Mouse (Mus musculus) heart, embryonic 10.5 days (tissue): ENCODE results near the gene Hist1h2br. TPM values are rescaled to one million over a fixed set of nuclear protein-coding genes. Genes with fewer than 3 reads are reported as not detected.
"Not testable (repeated sequence)": the region's sequence is repeated elsewhere in the genome, so short reads cannot be mapped to it uniquely, and the experiment has no call there.

ENCODE experiments used
- DNase-seq: peaks from one replicate; pipeline ENCODE4 v3.0.0-alpha.2; 2017; ENCODE audit warnings: low spot score
- H3K27ac ChIP-seq: fragments of 300-500 bp; sonication (generic); 2 replicates; pipeline ENCODE4 v1.5.1; 2016; ENCODE audit warnings: mild to moderate bottlenecking
- H3K27me3 ChIP-seq: fragments of 300-500 bp; sonication (generic); 2 replicates; pipeline ENCODE4 v1.6.1; 2016; ENCODE audit warnings: mild to moderate bottlenecking; ENCODE audit not compliant: poor library complexity, insufficient read depth, severe bottlenecking
- H3K36me3 ChIP-seq: fragments of 300-500 bp; sonication (generic); 2 replicates; pipeline ENCODE4 v1.6.1; 2016; ENCODE audit warnings: mild to moderate bottlenecking, moderate library complexity
- H3K4me1 ChIP-seq: fragments of 300-500 bp; sonication (generic); 2 replicates; pipeline ENCODE4 v1.6.1; 2016; ENCODE audit warnings: mild to moderate bottlenecking
- H3K4me3 ChIP-seq: fragments of 300-500 bp; sonication (generic); 2 replicates; pipeline ENCODE4 v1.5.1; 2016; ENCODE audit warnings: mild to moderate bottlenecking, moderate library complexity
- H3K9me3 ChIP-seq: fragments of 300-500 bp; sonication (generic); 2 replicates; pipeline ENCODE4 v1.6.1; 2016; ENCODE audit warnings: mild to moderate bottlenecking, moderate library complexity
- WGBS: fragments of 180-500 bp; shearing (Covaris S2); methylation state at CpG from one replicate; pipeline ENCODE4 v1.1.7; 2016; 5-methylcytosine and 5-hydroxymethylcytosine counted together
- polyA plus RNA-seq: library from polyadenylated mRNA; unstranded; fragments of >200 nt; fragmentation: Nextera tagmentation; extraction: Ambion mirVana; gene quantifications from 2 replicates; pipeline ENCODE4 v1.2.1, GENCODE M21; 2016

Gene Hist1h2br
- polyA plus RNA-seq, 1 experiment from 2014 or later, result 15.3 TPM

DNA sequence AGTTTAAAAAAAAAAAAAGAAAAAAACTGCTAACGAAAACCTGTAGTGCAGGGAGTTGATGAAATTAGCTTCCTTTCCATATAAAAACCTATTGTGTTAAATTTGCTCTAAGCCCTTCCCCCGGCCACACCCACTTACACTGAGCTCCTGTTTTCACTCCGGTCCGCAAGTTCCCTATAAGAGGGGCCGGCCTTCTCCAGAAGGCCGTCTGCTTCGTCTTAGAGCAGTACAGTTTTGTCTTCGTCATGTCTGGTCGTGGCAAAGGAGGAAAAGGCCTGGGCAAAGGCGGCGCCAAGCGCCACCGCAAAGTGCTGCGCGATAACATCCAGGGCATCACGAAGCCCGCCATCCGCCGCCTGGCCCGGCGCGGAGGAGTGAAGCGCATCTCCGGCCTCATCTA, 22.0 kb upstream of the Hist1h2br start, which contains the start of gene Hist1h4m:
TSS of gene Hist1h4m (plus strand) at position 208 of the 400 bp plus-strand sequence.
- not testable (repeated sequence) for H3K36me3 ChIP-seq, H3K9me3 ChIP-seq, H3K4me1 ChIP-seq, H3K27ac ChIP-seq, H3K4me3 ChIP-seq, H3K27me3 ChIP-seq, DNase-seq
- no CpG with 5 or more reads among the region's 24 CpGs for WGBS

DNA sequence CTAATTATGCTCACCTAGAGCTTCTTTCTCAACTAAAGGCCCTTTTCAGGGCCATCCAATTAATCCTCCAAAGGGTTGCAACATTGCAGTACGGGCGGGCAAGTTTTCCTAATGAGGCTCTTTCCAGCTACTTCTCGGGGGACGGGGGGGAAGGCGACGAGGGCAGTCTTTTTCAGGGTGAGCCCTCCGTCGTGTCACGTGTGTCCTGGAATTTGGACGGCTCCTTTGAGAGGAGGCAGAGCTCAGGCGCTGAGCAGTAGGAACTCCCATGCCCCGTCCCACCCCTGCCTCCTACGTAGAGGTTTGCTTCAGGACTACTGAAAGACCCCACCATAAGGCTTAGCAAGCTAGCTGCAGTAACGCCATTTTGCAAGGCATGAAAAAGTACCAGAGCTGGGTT, 21.5 kb upstream of the Hist1h2br start:
- not testable (repeated sequence) for H3K9me3 ChIP-seq, DNase-seq, H3K4me3 ChIP-seq, H3K4me1 ChIP-seq, H3K27ac ChIP-seq, H3K36me3 ChIP-seq, H3K27me3 ChIP-seq
- 0% methylated on average over 14 of the region's 14 CpGs for WGBS

DNA sequence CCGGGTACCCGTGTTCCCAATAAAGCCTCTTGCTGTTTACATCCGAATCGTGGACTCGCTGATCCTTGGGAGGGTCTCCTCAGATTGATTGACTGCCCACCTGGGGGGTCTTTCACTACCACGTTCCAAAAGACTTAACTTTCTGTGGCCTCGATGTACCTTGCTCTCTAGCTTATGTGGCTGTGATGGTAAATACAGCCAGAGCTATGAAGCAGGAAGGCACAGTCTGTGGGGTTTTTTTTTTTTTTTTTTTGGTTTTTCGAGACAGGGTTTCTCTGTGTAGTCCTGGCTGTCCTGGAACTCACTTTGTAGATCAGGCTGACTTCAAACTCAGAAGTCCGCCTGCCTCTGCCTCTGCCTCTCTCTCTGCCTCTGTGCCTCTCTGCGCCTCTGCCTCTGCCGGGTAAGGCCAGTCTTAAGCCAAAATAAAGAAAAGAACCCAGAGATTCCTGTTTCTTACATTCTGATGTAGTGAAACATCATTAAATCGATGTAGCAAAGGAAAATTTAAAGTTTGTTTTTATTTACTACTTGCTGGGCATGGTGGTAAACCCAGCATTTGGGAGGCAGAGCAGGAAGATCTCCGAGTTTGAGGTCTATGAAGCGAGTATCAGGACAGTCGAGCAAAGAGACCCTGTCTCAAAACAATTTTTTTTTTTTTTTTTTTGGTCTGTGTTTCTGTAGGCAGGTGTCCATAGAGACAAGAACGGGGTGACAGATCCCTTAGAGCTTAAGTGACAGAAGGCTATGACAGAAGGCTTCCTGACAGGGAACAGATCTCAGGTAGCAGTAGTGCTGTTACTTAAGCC, 13.3 kb upstream of the Hist1h2br start:
- WGBS, result 70% methylated on average over 7 of the region's 16 CpGs
- H3K27me3 ChIP-seq, H3K36me3 ChIP-seq, H3K9me3 ChIP-seq, H3K4me1 ChIP-seq, H3K4me3 ChIP-seq, H3K27ac ChIP-seq, DNase-seq: not testable (repeated sequence)

DNA sequence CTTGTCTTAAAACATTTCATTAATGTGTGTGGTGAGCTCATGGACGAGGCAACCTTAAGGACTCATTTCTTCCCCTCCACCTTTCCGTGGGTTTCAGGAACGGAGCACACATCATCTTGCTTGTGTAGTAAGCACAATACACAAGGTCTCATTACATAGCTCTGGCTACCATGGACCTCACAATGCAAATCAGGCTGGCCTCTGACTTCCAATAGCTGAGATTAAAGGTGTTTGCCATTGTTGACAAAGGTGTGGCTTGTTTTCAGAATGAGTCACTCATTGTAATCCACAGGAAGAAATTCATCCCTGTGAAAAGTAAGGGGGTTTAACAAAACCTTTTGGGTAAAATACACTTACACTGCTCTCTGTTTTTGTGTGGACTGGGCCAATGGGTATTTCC, 5.0 kb upstream of the Hist1h2br start:
- H3K9me3 ChIP-seq, result no peaks in the 10 kb centered on the region
- no peaks in the 10 kb centered on the region for H3K27me3 ChIP-seq
- no peak overlapping the region for H3K4me3 ChIP-seq
- H3K36me3 ChIP-seq, result no peaks in the 10 kb centered on the region
- DNase-seq, result no peak
- H3K27ac ChIP-seq, result no peak overlapping the region
- 79% methylated on average over 3 of the region's 3 CpGs for WGBS
- H3K4me1 ChIP-seq, result no peaks in the 10 kb centered on the region

DNA sequence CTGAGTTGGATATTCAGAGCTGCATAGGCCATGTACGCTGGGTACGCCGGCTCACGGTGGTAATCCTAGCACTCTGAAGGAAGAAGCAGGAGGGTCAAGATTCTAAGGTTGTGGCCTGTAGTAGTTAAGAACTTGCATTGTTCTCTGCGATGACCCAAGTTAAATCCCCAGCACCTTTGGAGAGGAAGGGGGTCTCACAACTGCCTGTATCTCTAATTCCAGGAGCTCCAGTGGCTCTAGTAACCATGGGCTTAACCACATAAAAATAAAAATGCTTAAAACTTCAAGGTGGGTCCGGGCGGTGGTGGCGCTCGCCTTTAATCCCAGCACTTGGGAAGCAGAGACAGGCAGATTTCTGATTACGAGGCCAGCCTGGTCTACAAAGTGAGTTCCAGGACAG, 3.2 kb upstream of the Hist1h2br start:
- H3K4me3 ChIP-seq, result no peak overlapping the region
- no peaks in the 10 kb centered on the region for H3K36me3 ChIP-seq
- H3K27me3 ChIP-seq, result no peaks in the 10 kb centered on the region
- H3K4me1 ChIP-seq, result no peaks in the 10 kb centered on the region
- 81% methylated on average over 10 of the region's 10 CpGs for WGBS
- no peak for DNase-seq
- H3K27ac ChIP-seq, result no peak overlapping the region
- H3K9me3 ChIP-seq, result no peaks in the 10 kb centered on the region

DNA sequence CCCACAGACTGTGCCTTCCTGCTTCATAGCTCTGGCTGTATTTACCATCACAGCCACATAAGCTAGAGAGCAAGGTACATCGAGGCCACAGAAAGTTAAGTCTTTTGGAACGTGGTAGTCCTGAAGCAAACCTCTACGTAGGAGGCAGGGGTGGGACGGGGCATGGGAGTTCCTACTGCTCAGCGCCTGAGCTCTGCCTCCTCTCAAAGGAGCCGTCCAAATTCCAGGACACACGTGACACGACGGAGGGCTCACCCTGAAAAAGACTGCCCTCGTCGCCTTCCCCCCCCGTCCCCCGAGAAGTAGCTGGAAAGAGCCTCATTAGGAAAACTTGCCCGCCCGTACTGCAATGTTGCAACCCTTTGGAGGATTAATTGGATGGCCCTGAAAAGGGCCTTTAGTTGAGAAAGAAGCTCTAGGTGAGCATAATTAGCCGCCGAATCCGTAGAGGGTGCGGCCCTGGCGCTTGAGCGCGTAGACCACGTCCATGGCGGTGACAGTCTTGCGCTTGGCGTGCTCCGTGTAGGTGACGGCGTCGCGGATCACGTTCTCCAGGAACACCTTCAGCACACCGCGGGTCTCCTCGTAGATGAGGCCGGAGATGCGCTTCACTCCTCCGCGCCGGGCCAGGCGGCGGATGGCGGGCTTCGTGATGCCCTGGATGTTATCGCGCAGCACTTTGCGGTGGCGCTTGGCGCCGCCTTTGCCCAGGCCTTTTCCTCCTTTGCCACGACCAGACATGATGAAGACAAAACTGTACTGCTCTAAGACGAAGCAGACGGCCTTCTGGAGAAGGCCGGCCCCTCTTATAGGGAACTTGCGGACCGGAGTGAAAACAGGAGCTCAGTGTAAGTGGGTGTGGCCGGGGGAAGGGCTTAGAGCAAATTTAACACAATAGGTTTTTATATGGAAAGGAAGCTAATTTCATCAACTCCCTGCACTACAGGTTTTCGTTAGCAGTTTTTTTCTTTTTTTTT, 1.8 kb upstream of the Hist1h2br start, which contains the start of gene Hist1h4n:
TSS of gene Hist1h4n (minus strand) at position 779 of the 977 bp plus-strand sequence.
- H3K4me3 ChIP-seq, result peak within 1 kb of the TSS; percentile 24; the same call in 1 of the 2 replicates
- H3K36me3 ChIP-seq, H3K4me1 ChIP-seq, DNase-seq, H3K27ac ChIP-seq, H3K9me3 ChIP-seq, H3K27me3 ChIP-seq: not testable (repeated sequence)
- under 1% methylated on average over 26 of the region's 58 CpGs for WGBS

DNA sequence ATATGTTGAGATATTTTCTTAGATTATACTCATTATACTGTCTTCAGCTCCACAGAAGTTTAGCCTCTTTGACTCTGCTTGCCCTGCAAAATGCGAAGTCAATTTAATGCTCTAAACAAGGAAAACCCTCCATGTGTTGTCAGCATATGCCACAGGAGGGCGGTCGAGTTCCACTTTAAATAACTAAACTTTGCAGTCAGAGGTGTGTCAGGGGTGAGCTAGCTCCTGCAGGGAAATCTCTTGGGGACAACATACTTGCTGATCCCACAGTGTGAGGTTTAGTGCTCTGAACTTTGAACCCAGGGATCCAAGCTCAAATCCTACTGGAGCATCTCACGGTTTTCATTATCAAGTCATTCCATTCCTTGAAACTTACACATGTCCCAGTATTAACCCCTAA, 7.0 kb downstream of the Hist1h2br start:
- WGBS, result no CpG with 5 or more reads among the region's 4 CpGs
- not testable (repeated sequence) for H3K9me3 ChIP-seq, H3K27me3 ChIP-seq

DNA sequence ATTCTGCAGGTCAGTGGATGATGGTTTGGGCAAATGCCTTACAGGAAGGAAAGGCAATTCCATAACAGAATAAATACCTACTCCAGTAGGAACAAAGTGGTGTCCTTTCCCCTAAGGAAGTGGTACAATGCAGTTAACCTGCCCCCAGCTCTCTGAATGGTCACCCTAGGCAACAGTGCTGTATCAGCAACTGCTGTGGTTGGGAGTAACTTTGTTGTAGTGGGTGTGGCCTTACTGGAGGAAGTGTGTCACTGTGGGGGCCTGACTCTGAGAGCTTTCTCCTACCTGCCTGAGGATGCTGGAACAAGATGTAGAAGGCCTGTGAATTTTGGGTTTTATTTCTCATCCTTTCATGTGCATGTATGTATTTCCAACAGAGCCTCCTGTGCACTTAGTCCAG, 12.8 kb downstream of the Hist1h2br start:
- not testable (repeated sequence) for H3K36me3 ChIP-seq, H3K9me3 ChIP-seq, H3K27me3 ChIP-seq, H3K4me3 ChIP-seq, H3K27ac ChIP-seq, H3K4me1 ChIP-seq, DNase-seq

More for the DNA sequence above, 7.0 kb downstream of the Hist1h2br start:
- H3K4me1 ChIP-seq, H3K36me3 ChIP-seq, DNase-seq, H3K4me3 ChIP-seq, H3K27ac ChIP-seq: not testable (repeated sequence)

DNA sequence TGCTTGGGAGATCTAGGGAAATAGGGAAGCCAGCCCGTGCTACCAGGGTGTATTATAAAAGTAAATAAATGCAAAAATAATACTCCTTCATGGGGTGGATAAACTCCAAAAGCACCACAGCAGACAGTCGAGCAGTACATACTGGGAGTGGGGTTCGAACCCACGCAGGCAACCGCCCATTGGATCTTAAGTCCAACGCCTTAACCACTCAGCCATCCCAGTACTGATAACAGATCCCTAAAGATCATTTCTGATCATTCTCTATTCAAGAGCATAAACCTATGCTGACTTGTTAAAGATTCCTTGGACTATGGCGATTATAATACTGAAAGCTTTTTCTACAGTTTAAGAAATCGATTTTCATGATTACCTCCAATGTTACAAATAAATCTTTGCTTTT, 14.3 kb downstream of the Hist1h2br start:
- no peaks in the 10 kb centered on the region for H3K27me3 ChIP-seq
- H3K4me3 ChIP-seq, result peak overlapping the region; percentile 22; the same call in 1 of the 2 replicates
- no peak for DNase-seq
- H3K9me3 ChIP-seq, result no peaks in the 10 kb centered on the region
- WGBS, result 14% methylated on average over 8 of the region's 8 CpGs
- H3K4me1 ChIP-seq, result peaks cover 8% of the 10 kb centered on the region
- H3K27ac ChIP-seq, result no peak overlapping the region
- no peaks in the 10 kb centered on the region for H3K36me3 ChIP-seq

DNA sequence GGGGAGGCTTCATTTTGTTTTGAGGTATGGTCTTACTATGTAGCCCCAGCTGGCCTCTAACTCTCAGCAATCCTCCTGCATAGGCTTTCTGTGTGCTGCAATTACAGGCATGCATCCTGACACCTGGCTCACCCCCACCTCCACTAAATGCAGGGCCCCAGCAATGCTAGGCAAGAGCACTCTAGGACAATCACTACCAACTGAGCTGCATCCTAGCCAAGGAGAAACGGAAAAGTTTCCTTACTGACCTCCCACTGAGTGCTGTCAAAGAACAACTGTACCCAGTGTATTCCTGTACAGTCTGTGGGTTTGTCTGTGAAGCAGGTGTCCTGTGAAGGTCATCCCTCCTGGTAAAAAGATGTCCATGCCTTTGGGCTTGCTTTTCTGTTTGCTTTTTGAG, 17.2 kb downstream of the Hist1h2br start:
- 33% methylated on average over 1 of the region's 1 CpGs for WGBS
- not testable (repeated sequence) for H3K27ac ChIP-seq

DNA sequence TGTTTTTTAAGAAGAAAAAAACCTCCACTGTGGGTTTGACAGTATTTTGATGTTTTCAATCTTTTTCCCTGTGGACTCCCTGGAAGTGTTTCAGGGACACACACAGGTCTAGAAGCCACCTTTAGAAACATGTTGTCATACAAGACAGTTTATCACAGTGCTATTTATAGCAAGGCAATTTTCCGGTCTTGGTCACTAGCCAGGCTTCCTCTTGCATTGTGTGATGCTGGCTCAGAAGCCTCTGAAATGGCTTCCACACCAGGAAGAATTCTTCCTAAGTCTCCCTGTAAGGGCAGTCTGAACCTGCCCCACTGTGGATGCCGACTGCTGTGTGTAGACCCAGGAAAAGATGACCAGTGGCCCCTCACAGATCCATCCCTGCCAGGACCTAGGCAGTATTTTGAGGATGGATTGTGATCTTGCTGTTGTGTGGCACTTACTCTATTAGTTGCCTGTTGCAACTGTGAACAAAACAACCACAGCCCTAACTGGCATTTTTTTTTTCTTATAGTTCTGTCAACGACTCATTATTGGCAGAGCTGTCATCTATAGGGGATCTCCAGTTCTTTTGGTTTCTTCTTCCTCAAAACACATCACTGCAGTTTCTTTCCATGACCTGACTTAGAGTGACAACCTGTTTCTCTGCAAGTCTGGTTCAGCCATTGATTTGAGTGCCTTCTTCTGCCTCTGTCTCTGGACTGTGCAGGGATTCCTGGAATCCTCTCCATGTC, 18.8 kb downstream of the Hist1h2br start:
- DNase-seq, result peak; percentile 75
- 40% methylated on average over 3 of the region's 3 CpGs for WGBS
- no peaks in the 10 kb centered on the region for H3K27me3 ChIP-seq
- no peak overlapping the region for H3K4me3 ChIP-seq
- no peaks in the 10 kb centered on the region for H3K36me3 ChIP-seq
- peak overlapping the region; percentile 80 for H3K27ac ChIP-seq
- peaks cover 11% of the 10 kb centered on the region for H3K4me1 ChIP-seq
- H3K9me3 ChIP-seq, result no peaks in the 10 kb centered on the region

More for the DNA sequence above, 17.2 kb downstream of the Hist1h2br start:
- not testable (repeated sequence) for H3K27me3 ChIP-seq, H3K9me3 ChIP-seq, DNase-seq, H3K4me3 ChIP-seq, H3K36me3 ChIP-seq
- peaks cover 11% of the 10 kb centered on the region for H3K4me1 ChIP-seq

DNA sequence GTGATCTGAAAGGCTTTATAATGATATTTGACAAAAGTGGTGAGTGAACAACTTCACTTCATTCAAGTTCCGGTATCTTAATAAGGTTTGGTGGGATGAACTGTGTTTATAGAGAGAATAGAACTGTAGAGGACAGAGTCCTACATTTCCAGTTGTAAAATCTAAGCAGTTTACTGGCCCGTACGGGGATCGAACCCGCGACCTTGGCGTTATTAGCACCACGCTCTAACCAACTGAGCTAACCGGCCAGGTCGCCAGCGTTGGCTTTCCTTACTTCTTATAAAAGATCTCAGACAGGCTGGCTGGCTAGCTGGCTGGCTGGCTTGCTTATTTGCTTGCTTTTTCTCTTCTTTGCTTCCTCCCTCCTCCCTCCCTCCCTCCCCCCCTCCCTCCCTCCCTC, 21.6 kb downstream of the Hist1h2br start:
- no peaks in the 10 kb centered on the region for H3K27me3 ChIP-seq
- H3K36me3 ChIP-seq, result no peaks in the 10 kb centered on the region
- H3K4me1 ChIP-seq, result peaks cover 11% of the 10 kb centered on the region
- H3K9me3 ChIP-seq, result no peaks in the 10 kb centered on the region
- H3K4me3 ChIP-seq, result peak overlapping the region; percentile 63
- H3K27ac ChIP-seq, result peak overlapping the region; percentile 6; the same call in 1 of the 2 replicates
- WGBS, result under 1% methylated on average over 11 of the region's 11 CpGs
- DNase-seq, result peak; percentile 92
